Comparison of ENCODE assay signal across 8 mouse cellular contexts in genomic region chr2:125672568-125672956, GRCm38 (mm10). TPM values are rescaled to one million over a fixed set of nuclear protein-coding genes. Genes with fewer than 3 reads are reported as not detected.
DNase-seq lines count a peak whose midpoint lies in the region; ATAC-seq and TF ChIP-seq lines count a peak whose summit lies in the region.

No protein-coding gene starts in this region.

- WGBS in forebrain, embryonic 11.5 days = 20% methylated on average over 15 of the region's 20 CpGs
- WGBS in limb, embryonic 11.5 days = 29% methylated on average over 8 of the region's 20 CpGs

- no peaks in the 10 kb centered on the region for H3K36me3 ChIP-seq in forebrain, embryonic 11.5 days (ENCODE audit: control insufficient read depth, insufficient read depth, low read length)
- H3K36me3 ChIP-seq in limb, embryonic 11.5 days (ENCODE audit: control insufficient read depth, insufficient read depth, low read length) = no peaks in the 10 kb centered on the region

- DNase-seq in kidney, adult 9 months = peak; percentile 28
- DNase-seq in kidney, postnatal 25 days = no peak
- no peak for DNase-seq in Patski (ENCODE audit: low read depth, low spot score)
- DNase-seq in forebrain, embryonic 11.5 days (ENCODE audit: low spot score) = no peak
- no peak for DNase-seq in limb, embryonic 11.5 days (ENCODE audit: low spot score)
- DNase-seq in right cerebral cortex, postnatal 14 days = no peak
- DNase-seq in embryo, embryonic 10 days (ENCODE audit: low spot score) = no peak

- ATAC-seq in Patski = peak; percentile 36
- peak; percentile 83 for ATAC-seq in forebrain, embryonic 11.5 days (replicated peaks; ENCODE audit: low FRiP score)
- no peak; the same call in 1 of the 2 replicates for ATAC-seq in limb, embryonic 11.5 days (ENCODE audit: insufficient number of reproducible peaks, low FRiP score, low TSS enrichment, low read depth)
- 0 out of 2 replicates have a peak, but pooled peaks have one; percentile 14 for ATAC-seq in monocyte, adult 5-6 weeks (replicated peaks; ENCODE audit: insufficient number of reproducible peaks, low FRiP score, low TSS enrichment, poor library complexity, severe bottlenecking)

- H3K9me3 ChIP-seq in forebrain, embryonic 11.5 days (ENCODE audit: control insufficient read depth, low read length) = no peaks in the 10 kb centered on the region
- H3K9me3 ChIP-seq in limb, embryonic 11.5 days (ENCODE audit: control insufficient read depth, low read length) = no peaks in the 10 kb centered on the region

- CTCF ChIA-PET in Patski (lab: Charles Lee) = no interaction called here

- H3K4me3 ChIP-seq in forebrain, embryonic 11.5 days (ENCODE audit: low read depth, low read length) = peak overlapping the region; percentile 75
- H3K4me3 ChIP-seq in limb, embryonic 11.5 days (ENCODE audit: low read depth, low read length) = peak overlapping the region; percentile 76

- H3K4me2 ChIP-seq in forebrain, embryonic 11.5 days (ENCODE audit: low read depth, low read length, severe bottlenecking) = peak overlapping the region; percentile 71
- H3K4me2 ChIP-seq in limb, embryonic 11.5 days (ENCODE audit: low read depth, severe bottlenecking) = peak overlapping the region; percentile 66

- no peak for TF ChIP-seq CTCF in Patski (IDR thresholded peaks at IDR 0.05)

- POLR2A ChIA-PET in Patski (lab: Charles Lee) = no interaction called here

- no peak overlapping the region for H3K27ac ChIP-seq in forebrain, embryonic 11.5 days (ENCODE audit: low read depth, low read length)
- peak overlapping the region; percentile 79; the same call in 1 of the 2 replicates for H3K27ac ChIP-seq in limb, embryonic 11.5 days (replicated peaks; ENCODE audit: low read depth, low read length)

- H3K4me1 ChIP-seq in forebrain, embryonic 11.5 days (replicated peaks; ENCODE audit: control insufficient read depth, insufficient read depth, low read length) = peaks cover 4% of the 10 kb centered on the region; the same call in 1 of the 2 replicates
- no peaks in the 10 kb centered on the region for H3K4me1 ChIP-seq in limb, embryonic 11.5 days (ENCODE audit: control insufficient read depth, insufficient read depth, low read length)

- in situ Hi-C loops in Patski (cut with MboI; ENCODE audit: low pct_unique_long_range_greater_than_20kb) = loop anchor here (25.0 kb wide), 1 partner anchor 765 kb away; no protein-coding TSS in a partner anchor

- H3K9ac ChIP-seq in forebrain, embryonic 11.5 days (ENCODE audit: low read length) = peak overlapping the region; percentile 96
- H3K9ac ChIP-seq in limb, embryonic 11.5 days (ENCODE audit: low read length) = peak overlapping the region; percentile 96

- H3K27me3 ChIP-seq in Patski = no peaks in the 10 kb centered on the region
- no peaks in the 10 kb centered on the region for H3K27me3 ChIP-seq in forebrain, embryonic 11.5 days (ENCODE audit: control insufficient read depth, insufficient read depth, low read length)
- H3K27me3 ChIP-seq in limb, embryonic 11.5 days (ENCODE audit: control insufficient read depth, insufficient read depth, low read length) = no peaks in the 10 kb centered on the region

RNA-seq across cellular contexts. Expression of gene Eid1, which starts 0.3 kb away (rescaled TPM):
- polyA plus RNA-seq in Patski (2021) = 91.7 TPM
- 252 TPM in 2 replicates for polyA plus RNA-seq in forebrain, embryonic 11.5 days (2014; fragmentation: Nextera tagmentation; extraction: Ambion mirVana)
- polyA plus RNA-seq in limb, embryonic 11.5 days (2014; fragmentation: Nextera tagmentation; extraction: Ambion mirVana) = 224 and 232 TPM in 2 replicates
- 73.2 to 86.9 TPM (median 83.8 TPM) in 3 replicates for total RNA-seq in monocyte, adult 5-6 weeks (2017)

RNA-seq across cellular contexts. Expression of gene Cep152, which starts 47.6 kb away (rescaled TPM):
- 5.1 TPM for polyA plus RNA-seq in Patski (2021)
- polyA plus RNA-seq in forebrain, embryonic 11.5 days (2014; fragmentation: Nextera tagmentation; extraction: Ambion mirVana) = 12.8 and 13.1 TPM in 2 replicates
- 9.1 and 9.9 TPM in 2 replicates for polyA plus RNA-seq in limb, embryonic 11.5 days (2014; fragmentation: Nextera tagmentation; extraction: Ambion mirVana)
- 13.1 to 17.5 TPM (median 16.3 TPM) in 3 replicates for total RNA-seq in monocyte, adult 5-6 weeks (2017)

RNA-seq across cellular contexts. Expression of gene Shc4, which starts 51.4 kb away (rescaled TPM):
- 0.87 TPM for polyA plus RNA-seq in Patski (2021)
- polyA plus RNA-seq in forebrain, embryonic 11.5 days (2014; fragmentation: Nextera tagmentation; extraction: Ambion mirVana) = 1.3 TPM in 2 replicates
- polyA plus RNA-seq in limb, embryonic 11.5 days (2014; fragmentation: Nextera tagmentation; extraction: Ambion mirVana) = 1.1 and 1.2 TPM in 2 replicates
- 0.58 TPM in 1 of 3 replicates, not detected in the others for total RNA-seq in monocyte, adult 5-6 weeks (2017)
